Mouse (Mus musculus): ENCODE data around the gene Gm12569.

Gm12569 gene

DNA sequence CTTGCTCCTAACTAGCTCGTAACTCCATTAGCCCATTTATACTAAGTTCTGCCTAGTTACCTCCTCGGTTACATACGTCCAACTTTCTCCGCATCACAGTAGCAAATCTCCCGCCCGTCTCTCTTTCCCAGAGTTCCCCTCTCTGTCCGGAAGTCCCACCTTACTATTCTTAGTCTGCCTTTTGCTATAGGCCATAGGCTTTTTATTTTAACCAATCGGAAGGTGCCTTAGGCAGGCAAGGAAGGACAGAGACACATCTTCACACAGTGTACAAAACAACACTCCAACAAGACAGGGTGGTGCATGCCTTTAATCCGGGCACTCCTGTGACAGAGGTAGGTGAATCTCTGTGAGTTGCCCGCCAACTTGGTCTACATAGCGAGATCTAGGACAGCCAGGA is at the start of gene Gm12569:
Gm12569 (plus strand) TSS at position 166 of the 400 bp plus-strand sequence.
- no peak for DNase-seq (ENCODE audit: low spot score in 2 of 2)

DNA sequence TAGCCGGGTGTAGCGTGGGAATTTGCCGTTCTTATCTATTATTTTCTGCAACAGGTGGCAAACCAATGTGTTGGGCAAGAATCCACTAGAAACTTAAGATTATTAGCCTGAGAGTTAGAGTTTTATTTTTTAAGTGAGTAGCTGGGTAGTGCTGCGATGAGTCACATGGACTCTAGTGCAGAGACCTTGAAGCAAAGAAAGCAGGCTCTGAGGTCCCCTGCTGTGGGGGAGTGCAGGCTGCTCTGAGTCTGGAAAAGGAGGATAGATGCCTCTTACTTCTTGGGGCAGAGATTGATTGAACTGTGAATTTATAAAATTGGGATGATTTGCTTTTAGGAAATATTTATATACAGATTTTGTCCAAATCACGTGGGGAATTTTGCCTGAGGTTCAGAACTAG is 17.5 kb upstream of the Gm12569 start:
- DNase-seq (ENCODE audit: low spot score in 2 of 2) = no peak

DNA sequence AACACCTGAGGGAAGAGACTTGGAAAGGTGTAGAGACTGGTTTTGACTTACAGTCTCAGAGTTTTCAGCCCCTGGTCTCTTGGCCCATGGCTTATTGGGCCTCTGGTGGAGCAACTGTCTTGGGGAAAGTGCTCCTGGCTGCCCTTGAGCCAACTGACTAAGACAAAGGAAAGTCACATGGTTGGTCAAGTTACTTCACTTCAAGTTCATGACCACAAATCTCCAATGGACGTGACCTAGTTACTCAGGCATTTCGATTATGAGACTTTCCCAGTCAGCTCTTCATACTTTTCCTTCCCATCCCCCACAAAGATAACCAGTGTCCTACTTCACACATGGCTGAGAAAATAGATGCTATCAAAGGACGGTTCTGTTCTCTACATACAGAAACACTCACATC is 12.5 kb upstream of the Gm12569 start:
- DNase-seq (ENCODE audit: low spot score in 2 of 2) = no peak

DNA sequence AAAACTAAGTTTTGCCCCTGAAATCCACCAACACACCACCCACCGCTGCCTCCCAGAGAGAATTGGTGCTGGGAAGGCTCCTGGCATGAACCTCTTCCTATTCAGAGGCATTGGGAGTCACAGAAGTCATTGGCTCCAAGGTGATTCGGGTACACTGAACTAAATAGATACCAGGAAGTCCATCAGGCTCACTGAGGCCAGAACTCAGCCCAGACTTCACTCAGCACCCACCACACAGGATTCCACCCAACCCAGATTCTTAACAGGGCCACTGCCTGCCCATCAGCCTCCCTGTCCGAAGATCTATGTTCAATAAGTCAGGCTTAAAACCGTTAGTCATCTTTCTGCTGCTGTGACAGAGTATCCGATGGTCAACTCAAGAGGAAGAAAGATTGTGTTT is 8.8 kb upstream of the Gm12569 start:
- no peak for DNase-seq (ENCODE audit: low spot score in 2 of 2)

DNA sequence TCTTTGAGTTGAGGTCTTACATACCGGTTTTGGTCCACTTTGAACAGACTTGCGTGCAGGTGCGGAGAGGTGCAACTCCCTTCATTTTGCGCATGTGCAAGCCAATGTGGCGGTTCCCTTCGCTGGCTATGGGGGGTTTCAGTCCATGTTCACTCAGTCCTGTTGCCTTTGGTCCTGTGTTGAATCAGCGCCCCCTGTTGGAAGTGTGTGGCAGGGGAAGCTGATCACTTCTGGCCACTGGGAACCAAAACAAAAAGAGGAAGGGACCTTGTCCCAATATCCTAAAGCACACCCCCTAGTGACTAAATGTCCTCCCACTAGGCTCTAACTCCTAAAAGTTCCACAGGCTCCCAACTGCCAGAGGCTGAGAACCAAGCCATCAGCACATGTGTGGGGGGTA is 6.3 kb upstream of the Gm12569 start:
- no peak for DNase-seq (ENCODE audit: low spot score in 2 of 2)

DNA sequence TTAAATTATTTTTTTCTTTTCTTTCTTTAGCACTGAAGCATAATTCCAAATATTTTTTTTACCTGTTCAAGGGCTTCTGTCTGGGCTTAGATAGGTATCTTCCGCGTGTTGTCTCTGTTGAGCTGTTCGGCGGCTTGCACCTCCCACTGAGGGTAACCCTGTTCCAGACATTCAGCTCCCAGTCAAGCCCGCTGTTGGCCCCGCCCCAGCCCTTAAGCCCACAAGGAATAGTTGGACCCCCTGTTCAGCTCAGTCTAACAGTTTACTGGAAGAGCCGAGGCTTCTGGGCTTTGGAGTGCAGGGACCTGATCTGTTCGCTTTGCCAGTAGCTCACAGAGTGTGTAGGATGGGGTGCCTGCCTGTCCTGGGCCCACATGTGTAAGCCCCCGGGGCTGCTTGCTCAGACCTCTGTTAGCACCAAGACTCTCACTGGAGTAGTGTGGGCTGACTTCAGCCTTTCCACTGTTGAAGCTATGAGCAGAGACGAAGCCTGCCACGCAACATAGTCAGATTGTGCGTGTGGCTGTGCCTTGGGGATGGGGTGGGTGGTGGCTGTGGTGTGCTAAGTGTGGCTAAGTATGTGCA is 785 bp upstream of the Gm12569 start:
- DNase-seq (ENCODE audit: low spot score in 2 of 2) = no peak

DNA sequence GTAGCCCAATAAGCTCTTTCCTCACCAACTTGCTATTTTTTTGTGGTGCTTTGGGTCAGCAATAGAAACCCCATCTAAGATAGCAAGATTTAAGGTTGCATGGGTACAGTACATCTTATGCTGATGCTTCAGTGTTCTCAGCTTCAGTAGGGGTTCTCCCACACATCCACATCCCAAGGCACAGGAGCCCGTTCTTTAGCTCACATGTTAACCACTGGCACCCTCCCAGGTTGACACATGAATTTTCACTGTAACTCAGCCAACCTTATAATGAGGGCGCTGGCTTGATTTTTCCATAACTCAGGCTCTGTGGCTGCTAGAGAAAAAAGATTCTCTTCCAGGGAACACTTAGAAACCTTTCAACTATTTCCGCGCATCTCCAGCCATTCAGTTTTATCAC is 6.8 kb downstream of the Gm12569 start:
- no peak for DNase-seq (ENCODE audit: low spot score in 2 of 2)

DNA sequence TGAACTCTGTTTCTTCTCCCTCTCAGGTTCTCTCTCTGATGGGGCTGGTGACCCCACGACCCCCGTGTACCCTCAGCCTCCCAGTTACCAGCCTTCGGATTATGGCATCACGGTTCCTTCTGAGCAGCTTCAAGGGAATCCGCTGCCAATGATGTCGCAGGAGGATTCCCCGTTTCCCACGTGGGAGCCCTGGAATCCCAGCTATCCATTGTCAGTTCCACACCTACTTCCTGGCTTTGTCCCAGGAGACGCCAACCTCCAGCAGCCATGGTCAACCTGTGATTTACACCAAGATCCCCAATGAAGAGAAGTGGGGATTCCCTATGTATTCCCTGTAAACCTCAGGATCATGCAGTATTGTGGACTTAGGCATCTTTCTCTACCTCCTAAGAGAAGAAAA is 14.4 kb downstream of the Gm12569 start:
- DNase-seq (ENCODE audit: low spot score in 2 of 2) = no peak

DNA sequence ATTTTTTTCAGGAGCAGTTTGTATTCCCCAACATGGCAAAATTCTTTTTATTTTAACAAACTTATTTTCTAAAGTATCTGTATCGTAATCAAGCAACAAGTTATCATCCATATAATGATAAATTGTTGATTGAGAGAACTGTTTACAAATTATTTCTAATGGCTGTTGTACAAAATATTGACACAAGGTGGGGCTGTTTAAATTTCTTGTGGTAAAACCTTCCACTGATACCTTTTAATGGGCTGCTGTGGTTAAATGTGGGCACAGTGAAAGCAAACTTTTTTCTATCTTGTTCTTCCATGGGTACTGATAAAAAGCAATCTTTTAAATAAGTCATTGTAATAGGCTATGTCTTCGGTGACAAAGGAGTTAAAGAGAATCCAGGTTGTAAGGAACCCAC is 22.6 kb downstream of the Gm12569 start:
- DNase-seq (ENCODE audit: low spot score in 2 of 2) = no peak

DNA sequence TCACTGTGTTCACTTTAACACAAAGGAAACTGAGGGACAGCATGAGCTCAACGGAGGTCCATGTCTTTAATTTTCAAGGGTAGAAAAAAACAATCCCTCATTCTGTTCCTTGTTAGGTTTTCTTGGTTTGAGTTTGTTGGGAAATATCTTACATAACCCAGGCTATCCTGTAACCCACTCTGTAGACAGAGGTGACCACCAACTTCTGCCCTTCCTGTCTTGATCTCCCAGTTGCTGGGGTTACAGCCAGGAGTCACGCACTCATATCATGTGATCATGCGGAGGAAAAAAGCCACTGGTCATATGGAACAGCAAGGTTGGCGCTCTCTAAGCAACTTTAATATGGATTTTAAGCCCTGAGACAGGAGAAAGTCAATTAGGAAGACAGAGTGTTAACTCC is 36.7 kb downstream of the Gm12569 start:
- DNase-seq (ENCODE audit: low spot score in 2 of 2) = no peak

DNA sequence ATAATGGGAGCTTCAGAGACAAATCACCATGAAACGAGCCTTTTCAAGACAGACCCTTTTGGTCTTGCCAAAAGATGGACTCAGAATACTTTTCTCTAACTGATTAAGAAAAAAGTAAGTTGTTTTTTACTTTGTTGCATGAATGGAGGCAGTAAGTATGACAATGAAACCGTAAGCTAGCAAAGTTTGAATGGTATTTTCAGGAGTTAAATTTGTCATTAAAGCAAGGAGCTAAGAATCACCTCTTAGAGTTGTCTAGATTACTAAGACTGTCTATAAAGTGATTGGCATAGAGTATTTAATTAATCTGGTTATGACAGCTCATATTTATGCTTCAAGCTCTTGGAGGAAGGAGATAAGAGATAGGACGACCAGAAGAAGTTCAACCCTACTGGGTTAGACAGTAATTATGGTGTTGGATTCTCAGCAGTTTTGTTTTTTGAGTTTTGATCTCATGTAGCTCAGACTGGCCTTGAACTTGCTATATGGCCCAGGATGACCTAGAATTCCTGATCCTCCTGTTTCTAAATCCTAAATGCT is 41.5 kb downstream of the Gm12569 start, which contains the start of gene Clk4:
Clk4 (plus strand) TSS at position 51 of the 540 bp plus-strand sequence.
- no peak for DNase-seq (ENCODE audit: low spot score in 2 of 2)

DNA sequence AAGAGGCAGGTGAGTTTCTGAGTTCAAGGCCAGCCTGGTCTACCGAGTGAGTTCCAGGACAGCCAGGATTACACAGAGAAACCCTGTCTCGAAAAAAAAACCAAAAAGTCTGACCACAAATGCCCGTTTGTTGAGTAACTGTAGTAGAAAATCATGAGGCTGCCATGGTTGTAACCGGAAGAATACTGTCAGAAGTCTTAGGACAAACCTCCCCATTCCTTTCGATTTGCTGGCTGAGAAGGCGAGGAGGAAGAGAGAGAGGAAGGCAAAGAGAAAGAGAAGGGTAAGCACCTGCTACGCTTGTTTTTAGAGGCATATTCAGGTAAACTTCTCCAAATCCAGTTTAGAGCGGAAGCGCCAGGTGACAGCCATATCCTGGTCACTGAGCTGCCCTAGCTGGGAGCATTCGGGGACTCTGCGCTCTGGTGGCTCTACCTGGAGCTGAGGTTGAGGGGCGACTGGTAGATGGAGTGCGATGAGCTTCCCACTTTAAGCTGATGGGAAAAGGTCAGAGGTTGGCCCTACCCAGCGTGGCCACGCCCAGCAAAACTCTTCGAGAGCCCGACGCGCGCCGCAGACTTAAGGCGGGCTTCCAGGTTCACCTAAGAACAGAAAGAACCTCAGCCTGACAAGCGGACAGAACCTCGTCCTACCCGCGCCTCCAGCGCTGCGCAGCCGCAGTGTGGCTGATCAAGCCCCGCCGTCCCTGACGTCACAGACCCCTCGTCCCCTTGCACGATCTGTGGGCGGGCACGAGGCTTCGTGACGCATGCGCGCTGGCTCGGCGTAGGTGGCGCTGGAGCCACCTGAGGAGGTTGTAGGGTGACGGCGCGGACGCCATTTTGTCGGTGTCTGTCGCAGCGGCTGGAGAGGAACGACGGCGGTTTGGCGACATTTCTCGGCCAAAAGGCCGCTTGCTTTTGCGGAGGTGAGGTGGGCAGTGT is 42.3 kb downstream of the Gm12569 start, which contains the start of gene BC049762:
BC049762 (minus strand) TSS at position 705 of the 944 bp plus-strand sequence.
- peak; percentile 99 for DNase-seq (ENCODE audit: low spot score in 2 of 2)

DNA sequence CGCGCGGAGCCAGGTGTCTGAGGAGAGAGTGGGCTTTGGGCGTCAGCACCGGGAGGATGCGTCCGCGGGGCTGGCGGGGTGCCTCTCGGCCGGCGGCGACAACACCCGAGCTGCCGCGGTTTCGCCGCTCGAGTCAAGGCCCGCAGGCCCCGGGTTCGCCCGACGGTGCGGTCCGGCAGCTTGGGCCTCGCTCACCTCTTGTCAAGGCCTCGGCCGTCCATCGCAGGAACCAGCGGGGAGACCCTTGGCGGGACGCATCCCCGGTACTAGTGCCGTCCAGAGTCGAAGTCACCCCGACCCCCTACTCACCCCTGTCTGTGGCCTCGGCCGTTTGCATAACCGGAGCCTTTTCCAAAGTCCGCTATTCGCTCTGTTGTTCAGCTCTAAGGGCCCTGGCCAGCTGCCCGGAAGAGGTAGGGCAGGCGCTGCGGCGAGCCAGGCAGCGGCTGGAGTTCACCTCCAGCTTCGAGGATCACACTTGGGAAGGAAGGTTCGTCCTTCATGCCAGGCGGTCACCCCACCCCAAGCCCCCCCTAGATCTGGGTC is 43.1 kb downstream of the Gm12569 start:
- peak in 1 of 2 experiments; percentile 34 for DNase-seq (ENCODE audit: low spot score in 2 of 2)

DNA sequence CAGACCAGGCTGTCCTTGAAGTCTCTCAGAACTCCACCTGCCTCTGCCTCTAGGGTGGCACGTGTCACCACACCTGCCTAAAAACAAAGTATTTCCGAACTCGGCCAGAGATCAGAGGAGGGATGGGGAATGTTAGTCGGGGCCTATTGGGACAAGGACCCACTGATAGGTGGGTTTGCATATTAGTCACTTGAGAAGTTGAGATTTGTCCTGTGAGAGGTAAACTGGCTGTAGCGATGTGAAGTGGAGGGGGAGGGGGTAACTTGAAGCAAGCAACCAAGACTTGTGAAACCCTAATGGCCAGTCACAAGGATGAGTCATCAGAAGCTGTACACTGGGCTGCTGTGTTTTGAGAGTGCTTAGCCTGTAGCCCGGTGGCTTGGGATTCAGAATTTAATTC is 44.1 kb downstream of the Gm12569 start:
- peak in 1 of 2 experiments; percentile 3 for DNase-seq (ENCODE audit: low spot score in 2 of 2)

DNA sequence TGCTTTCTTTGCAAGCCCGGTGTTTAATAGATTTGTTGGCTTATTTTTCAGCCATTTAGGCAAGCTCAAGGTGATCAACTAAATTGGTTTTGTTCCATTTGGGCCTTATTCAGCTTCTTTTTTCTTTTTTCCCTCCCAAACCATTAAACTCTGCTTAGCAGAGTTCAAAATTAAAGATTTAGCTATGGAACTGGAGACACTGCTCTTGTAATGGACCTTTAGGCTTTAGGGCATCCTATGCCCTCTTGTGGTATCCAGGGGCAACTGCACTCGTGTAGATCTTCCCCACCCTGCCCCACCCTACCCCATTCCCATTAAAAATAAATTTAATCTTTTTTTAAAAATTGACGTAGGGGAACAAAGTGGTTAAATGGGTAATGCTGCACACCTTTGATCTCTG is 45.1 kb downstream of the Gm12569 start:
- DNase-seq (ENCODE audit: low spot score in 2 of 2) = peak in 1 of 2 experiments; percentile 8

DNA sequence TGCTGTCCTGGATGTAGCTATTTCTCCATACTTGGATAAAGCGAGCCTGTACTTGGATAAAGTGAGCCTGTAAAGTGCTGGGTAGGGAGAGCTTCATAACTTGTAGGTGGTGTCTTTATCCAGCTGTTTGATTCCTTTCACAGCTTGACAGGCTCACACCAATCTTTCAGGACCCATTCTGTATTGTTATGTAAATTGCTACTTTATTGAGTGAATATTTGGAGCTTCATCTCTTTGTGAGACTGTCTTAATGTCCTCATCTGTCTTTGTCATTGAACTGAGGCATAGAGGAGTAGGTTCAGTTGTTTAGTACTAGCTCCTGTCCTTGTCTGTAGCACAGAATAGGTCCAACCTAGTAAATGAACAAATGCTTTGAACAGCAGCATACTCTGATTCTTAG is 54.1 kb downstream of the Gm12569 start:
- no peak for DNase-seq (ENCODE audit: low spot score in 2 of 2)
